Mouse (Mus musculus): ENCODE data around the gene Tcp10c. TPM values are rescaled to one million over a fixed set of nuclear protein-coding genes. Genes with fewer than 3 reads are reported as not detected.
A peak's percentile ranks its signal among the peaks of the same experiment; 100 is the strongest.
"Not testable (repeated sequence)": the region's sequence is repeated elsewhere in the genome, so short reads cannot be mapped to it uniquely, and the experiment has no call there.

Tcp10c gene
- polyA plus RNA-seq (2015; fragmentation: Nextera tagmentation; extraction: Ambion mirVana), result not detected in 2 replicates

GRCm38 (mm10) chr17:13354521-13354920 is at the start of gene Tcp10c:
Gene Tcp10c (plus strand): TSS chr17:13354572.
- not testable (repeated sequence) for H3K9ac ChIP-seq; H3K4me2 ChIP-seq; H3K4me3 ChIP-seq (replicated peaks); ATAC-seq (ENCODE audit: insufficient read depth); H3K4me1 ChIP-seq (replicated peaks); H3K27me3 ChIP-seq; H3K36me3 ChIP-seq (replicated peaks); H3K27ac ChIP-seq (replicated peaks)
- WGBS (ENCODE audit: insufficient replicate concordance), result 64% methylated on average over 4 of the region's 4 CpGs
- H3K9me3 ChIP-seq (replicated peaks), result peaks cover 11% of the 10 kb centered on the region

- not testable (repeated sequence) for ATAC-seq (ENCODE audit: insufficient read depth); H3K9ac ChIP-seq; H3K27me3 ChIP-seq; H3K4me2 ChIP-seq; H3K27ac ChIP-seq (replicated peaks); H3K36me3 ChIP-seq (replicated peaks); H3K4me1 ChIP-seq (replicated peaks); H3K4me3 ChIP-seq (replicated peaks)
- 63% methylated on average over 5 of the region's 6 CpGs for WGBS (ENCODE audit: insufficient replicate concordance)
- peaks cover 12% of the 10 kb centered on the region for H3K9me3 ChIP-seq (replicated peaks)
These were observed 46.5 kb upstream of the Tcp10c start for GRCm38 (mm10) chr17:13307852-13308251.

- ATAC-seq (ENCODE audit: insufficient read depth); H3K36me3 ChIP-seq (replicated peaks); H3K27me3 ChIP-seq; H3K9ac ChIP-seq; H3K4me2 ChIP-seq; H3K4me3 ChIP-seq (replicated peaks); H3K27ac ChIP-seq (replicated peaks); H3K4me1 ChIP-seq (replicated peaks): not testable (repeated sequence)
- H3K9me3 ChIP-seq (replicated peaks), result peaks cover 12% of the 10 kb centered on the region
- 63% methylated on average over 5 of the region's 5 CpGs for WGBS (ENCODE audit: insufficient replicate concordance)
These were observed 46.0 kb upstream of the Tcp10c start for GRCm38 (mm10) chr17:13308344-13308743.

GRCm38 (mm10) chr17:13308746-13309145 is 45.6 kb upstream of the Tcp10c start:
- not testable (repeated sequence) for H3K27me3 ChIP-seq; H3K4me2 ChIP-seq; H3K27ac ChIP-seq (replicated peaks); H3K4me1 ChIP-seq (replicated peaks); H3K36me3 ChIP-seq (replicated peaks); H3K4me3 ChIP-seq (replicated peaks); H3K9ac ChIP-seq; ATAC-seq (ENCODE audit: insufficient read depth)
- WGBS (ENCODE audit: insufficient replicate concordance), result 63% methylated on average over 4 of the region's 4 CpGs
- H3K9me3 ChIP-seq (replicated peaks), result peaks cover 12% of the 10 kb centered on the region

- not testable (repeated sequence) for H3K4me2 ChIP-seq; H3K4me3 ChIP-seq (replicated peaks); H3K36me3 ChIP-seq (replicated peaks); H3K27ac ChIP-seq (replicated peaks); H3K27me3 ChIP-seq; H3K4me1 ChIP-seq (replicated peaks); H3K9ac ChIP-seq
- ATAC-seq (ENCODE audit: insufficient read depth), result 0 out of 2 replicates have a peak, but pooled peaks have one; percentile 16
- 69% methylated on average over 10 of the region's 10 CpGs for WGBS (ENCODE audit: insufficient replicate concordance)
- H3K9me3 ChIP-seq (replicated peaks), result peaks cover 12% of the 10 kb centered on the region
These were observed 45.2 kb upstream of the Tcp10c start for GRCm38 (mm10) chr17:13309182-13309631.

GRCm38 (mm10) chr17:13329967-13330366 is 24.4 kb upstream of the Tcp10c start:
- H3K4me3 ChIP-seq (replicated peaks); H3K27me3 ChIP-seq; H3K36me3 ChIP-seq (replicated peaks); H3K27ac ChIP-seq (replicated peaks); ATAC-seq (ENCODE audit: insufficient read depth); H3K4me2 ChIP-seq; H3K9ac ChIP-seq; H3K4me1 ChIP-seq (replicated peaks): not testable (repeated sequence)
- peaks cover 22% of the 10 kb centered on the region; the same call in 1 of the 2 replicates for H3K9me3 ChIP-seq (replicated peaks)
- WGBS (ENCODE audit: insufficient replicate concordance), result 58% methylated on average over 4 of the region's 4 CpGs

GRCm38 (mm10) chr17:13331179-13331578 is 23.2 kb upstream of the Tcp10c start:
- whole genome bisulfite sequencing (ENCODE audit: insufficient replicate concordance), result 56% methylated on average over 4 of the region's 4 CpGs
- H3K9ac ChIP-seq; ATAC-seq (ENCODE audit: insufficient read depth); H3K27ac ChIP-seq (replicated peaks); H3K27me3 ChIP-seq; H3K4me2 ChIP-seq; H3K36me3 ChIP-seq (replicated peaks); H3K4me1 ChIP-seq (replicated peaks); H3K4me3 ChIP-seq (replicated peaks): not testable (repeated sequence)
- H3K9me3 ChIP-seq (replicated peaks), result peaks cover 22% of the 10 kb centered on the region; the same call in 1 of the 2 replicates

GRCm38 (mm10) chr17:13332496-13332895 is 21.9 kb upstream of the Tcp10c start:
- not testable (repeated sequence) for H3K36me3 ChIP-seq (replicated peaks); ATAC-seq (ENCODE audit: insufficient read depth); H3K4me3 ChIP-seq (replicated peaks); H3K27me3 ChIP-seq; H3K4me1 ChIP-seq (replicated peaks); H3K27ac ChIP-seq (replicated peaks); H3K4me2 ChIP-seq; H3K9ac ChIP-seq
- H3K9me3 ChIP-seq (replicated peaks), result peaks cover 22% of the 10 kb centered on the region; the same call in 1 of the 2 replicates
- 63% methylated on average over 8 of the region's 8 CpGs for WGBS (ENCODE audit: insufficient replicate concordance)

GRCm38 (mm10) chr17:13336979-13337749 is 17.2 kb upstream of the Tcp10c start:
- not testable (repeated sequence) for H3K4me3 ChIP-seq (replicated peaks); H3K9me3 ChIP-seq (replicated peaks); H3K27me3 ChIP-seq; H3K4me1 ChIP-seq (replicated peaks); H3K4me2 ChIP-seq; H3K36me3 ChIP-seq (replicated peaks); H3K9ac ChIP-seq; ATAC-seq (ENCODE audit: insufficient read depth); H3K27ac ChIP-seq (replicated peaks)
- 47% methylated on average over 9 of the region's 9 CpGs for WGBS (ENCODE audit: insufficient replicate concordance)

- not testable (repeated sequence) for H3K9me3 ChIP-seq (replicated peaks); H3K9ac ChIP-seq; H3K4me1 ChIP-seq (replicated peaks); H3K27me3 ChIP-seq; H3K27ac ChIP-seq (replicated peaks); H3K36me3 ChIP-seq (replicated peaks); ATAC-seq (ENCODE audit: insufficient read depth); H3K4me3 ChIP-seq (replicated peaks); H3K4me2 ChIP-seq
- 47% methylated on average over 1 of the region's 1 CpGs for WGBS (ENCODE audit: insufficient replicate concordance)
These were observed 16.4 kb upstream of the Tcp10c start for GRCm38 (mm10) chr17:13337931-13338330.

GRCm38 (mm10) chr17:13340071-13340470 is 14.3 kb upstream of the Tcp10c start:
- not testable (repeated sequence) for H3K9me3 ChIP-seq (replicated peaks); H3K27ac ChIP-seq (replicated peaks); H3K4me2 ChIP-seq; H3K36me3 ChIP-seq (replicated peaks); ATAC-seq (ENCODE audit: insufficient read depth); H3K27me3 ChIP-seq; H3K9ac ChIP-seq; H3K4me1 ChIP-seq (replicated peaks); H3K4me3 ChIP-seq (replicated peaks)
- 48% methylated on average over 1 of the region's 1 CpGs for WGBS (ENCODE audit: insufficient replicate concordance)

GRCm38 (mm10) chr17:13345923-13346322 is 8.4 kb upstream of the Tcp10c start:
- not testable (repeated sequence) for H3K27me3 ChIP-seq; H3K36me3 ChIP-seq (replicated peaks); H3K9me3 ChIP-seq (replicated peaks); H3K4me3 ChIP-seq (replicated peaks); H3K9ac ChIP-seq; H3K4me1 ChIP-seq (replicated peaks); ATAC-seq (ENCODE audit: insufficient read depth); H3K4me2 ChIP-seq; H3K27ac ChIP-seq (replicated peaks)
- WGBS (ENCODE audit: insufficient replicate concordance), result no CpG with 5 or more reads among the region's 4 CpGs
